Mouse (Mus musculus) C2C12 (cell line): ENCODE results near the gene Wrap73.

Source experiments
- CEBPB ChIP-seq: IDR thresholded peaks from one replicate; pipeline ENCODE4 v1.6.1; 2011; ENCODE audit warnings: low read depth, mild to moderate bottlenecking, control low read depth, moderate library complexity
- CTCF ChIP-seq: IDR thresholded peaks from one replicate; pipeline ENCODE4 v1.5.1; 2011; ENCODE audit not compliant: control insufficient read depth, insufficient read depth, insufficient read length
- MYOG ChIP-seq: IDR thresholded peaks from one replicate; pipeline ENCODE4 v1.6.1; 2011; ENCODE audit not compliant: control insufficient read depth, insufficient read length; ENCODE audit errors: extremely low read depth

DNA sequence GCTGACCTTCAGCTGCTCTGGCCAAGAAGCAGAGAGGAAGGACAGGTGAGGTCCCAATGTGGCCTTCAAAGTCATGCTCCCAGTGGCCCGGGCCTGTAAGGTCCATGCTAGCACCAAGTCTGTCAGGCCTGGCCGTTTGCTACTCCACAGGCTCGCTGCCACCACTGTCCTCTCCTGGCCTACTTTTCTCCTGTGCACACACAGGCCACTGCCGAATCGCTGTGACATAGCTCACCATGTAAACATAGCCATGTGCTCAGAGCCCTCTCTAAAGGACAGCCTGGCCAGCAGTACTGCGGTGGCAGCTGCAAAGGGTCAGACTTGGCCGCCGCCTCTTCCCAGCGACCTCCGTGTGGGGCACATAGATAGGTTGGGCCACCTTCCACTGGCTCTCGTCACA lies 11.9 kb downstream of the Wrap73 start:
- TF ChIP-seq CTCF, result no peak
- no peak for TF ChIP-seq CEBPB
- no peak for TF ChIP-seq MYOG
